Mouse (Mus musculus) ES-E14 (cell line): ENCODE data around the gene Khk.

Experiments
- HCFC1 ChIP-seq: IDR thresholded peaks from 2 replicates; pipeline ENCODE4 v1.6.1; 2012; ENCODE audit warnings: low read length, inconsistent platforms, borderline replicate concordance; ENCODE audit not compliant: insufficient read depth
- MAFK ChIP-seq: IDR thresholded peaks from 2 replicates; pipeline ENCODE4 v1.6.1; 2014; ENCODE audit warnings: mild to moderate bottlenecking, low read depth, low read length, inconsistent platforms; ENCODE audit not compliant: insufficient read depth
- ZC3H11A ChIP-seq: IDR thresholded peaks from 2 replicates; pipeline ENCODE4 v1.6.1; 2012; ENCODE audit warnings: low read depth, mild to moderate bottlenecking, inconsistent platforms, low read length, borderline replicate concordance
- ZNF384 ChIP-seq: IDR thresholded peaks from 2 replicates; pipeline ENCODE4 v1.6.1; 2012; ENCODE audit warnings: low read depth, low read length, inconsistent platforms

- TF ChIP-seq ZNF384 (no peak), ZC3H11A (no peak), HCFC1 (no peak), MAFK (no peak)
These were observed 33.3 kb downstream of the Khk start for GRCm38 (mm10) chr5:30954556-30954955.
